Mouse (Mus musculus) liver (tissue): ENCODE measurements around the gene Ceacam15.

Experiments
- DNase-seq: peaks from one replicate; pipeline ENCODE4 v3.0.0-alpha.2; 2020; ENCODE audit warnings: mixed read lengths

The Ceacam15 gene

DNA sequence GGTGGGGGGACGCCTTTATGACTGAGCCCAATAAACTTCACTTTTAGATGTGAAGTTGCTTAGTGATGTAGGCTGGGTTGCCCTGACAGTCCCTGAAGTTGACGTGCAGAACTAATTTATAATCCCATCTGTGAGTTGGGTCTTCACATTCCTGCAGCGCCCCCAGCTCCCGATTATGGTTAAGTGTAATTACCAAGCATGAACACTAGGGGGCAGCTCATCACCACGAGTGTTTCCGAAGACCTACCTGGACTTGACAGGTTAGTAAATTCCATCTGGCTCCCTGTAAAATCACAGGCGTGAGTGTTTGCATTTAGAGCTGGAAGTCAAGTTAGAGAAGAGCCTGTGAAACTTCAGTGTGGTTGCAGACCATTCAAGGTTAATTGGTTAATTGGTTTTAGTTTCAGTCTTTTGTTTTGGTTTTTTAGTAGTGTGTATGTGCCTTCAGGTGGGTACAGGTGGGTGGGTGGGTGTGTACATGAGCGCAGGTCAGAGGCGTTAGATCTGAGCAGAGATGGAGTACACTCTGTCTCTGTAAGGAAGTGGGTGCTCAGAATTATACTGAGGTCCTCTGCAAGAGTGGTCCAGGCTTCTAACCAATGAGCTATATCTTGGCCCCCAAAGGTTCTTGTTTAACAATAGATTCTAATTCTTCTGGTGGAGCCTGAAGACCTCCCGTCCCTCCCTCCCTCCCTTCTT is 45.8 kb downstream of the Ceacam15 start:
- peak; percentile 34 for DNase-seq

DNA sequence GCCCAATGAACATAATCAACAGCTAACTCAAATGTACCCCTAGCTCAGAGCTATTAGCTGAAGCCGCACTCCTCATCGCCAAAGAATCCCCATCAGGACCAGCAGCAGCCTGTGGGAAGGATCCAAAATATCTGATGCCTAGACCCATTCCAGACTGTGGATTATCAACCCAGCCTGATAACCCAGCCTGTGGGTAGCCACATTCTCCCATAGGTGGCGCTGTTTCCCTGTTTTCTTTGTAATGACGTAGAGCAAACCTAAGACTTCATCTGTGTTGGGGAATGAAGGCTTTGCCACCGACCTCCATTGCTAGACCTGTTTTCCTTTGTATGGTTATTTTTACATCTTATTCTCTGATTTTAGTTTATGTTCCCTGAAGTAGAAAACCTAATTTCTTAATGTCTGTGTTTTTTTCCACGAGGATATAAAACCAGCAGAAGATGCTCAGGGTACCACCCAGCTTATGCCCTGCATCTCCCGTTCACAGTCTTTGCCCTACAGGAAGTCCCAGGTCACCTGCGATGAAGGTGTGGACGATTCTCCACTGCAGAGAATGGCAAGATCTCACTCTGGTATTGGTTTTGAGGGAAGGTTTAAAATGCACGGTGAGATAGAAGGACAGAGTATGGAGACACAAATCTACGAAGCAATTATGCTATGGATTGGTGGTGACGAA is 47.3 kb downstream of the Ceacam15 start:
- DNase-seq, result peak; percentile 64

DNA sequence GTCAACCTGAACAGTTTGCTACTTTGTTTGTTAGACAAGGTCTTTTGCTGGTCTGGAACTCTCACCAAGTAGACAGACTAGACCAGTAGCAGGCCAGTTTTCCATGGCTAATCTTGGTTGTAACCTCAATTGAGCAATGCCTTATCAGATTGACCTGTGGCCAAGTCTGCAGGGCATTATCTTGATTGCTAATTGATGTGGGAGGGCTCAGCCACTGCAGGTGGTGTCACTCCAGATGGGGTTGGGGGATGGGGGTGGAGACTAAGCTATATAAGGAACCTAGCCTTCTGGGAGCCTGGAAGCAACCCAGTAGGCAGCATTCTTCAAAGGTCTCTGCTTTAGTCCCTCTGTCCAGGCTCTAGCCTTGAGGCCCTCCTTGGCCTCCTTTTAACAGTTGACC is 51.8 kb downstream of the Ceacam15 start:
- DNase-seq, result peak; percentile 24

DNA sequence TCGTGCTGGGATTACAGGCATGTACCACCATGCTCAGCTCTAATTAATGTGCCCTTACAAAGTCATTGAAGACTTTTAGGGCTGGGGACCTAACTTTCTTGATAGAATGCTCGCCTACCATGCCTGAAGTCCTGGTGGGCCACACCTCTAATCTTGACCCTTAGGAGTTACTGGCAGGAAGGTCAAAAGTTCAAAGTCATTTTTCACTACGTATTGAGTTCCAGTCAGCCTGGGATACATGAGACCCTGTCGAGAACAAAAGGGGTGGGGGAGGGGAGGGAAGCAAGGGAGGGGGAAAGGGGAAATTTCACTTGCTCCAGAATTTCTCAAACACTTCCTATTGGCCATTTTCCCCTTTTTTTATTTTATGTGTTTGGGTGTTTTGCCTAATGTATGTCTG is 52.4 kb downstream of the Ceacam15 start:
- DNase-seq, result no peak
